Mouse (Mus musculus): ENCODE results near the gene Zfpm1. TPM values are rescaled to one million over a fixed set of nuclear protein-coding genes. Genes with fewer than 3 reads are reported as not detected.
A peak's percentile ranks its signal among the peaks of the same experiment; 100 is the strongest.

Zfpm1 gene
- total RNA-seq, 2 experiments from 2014 or later, result 176 to 303 TPM

DNA sequence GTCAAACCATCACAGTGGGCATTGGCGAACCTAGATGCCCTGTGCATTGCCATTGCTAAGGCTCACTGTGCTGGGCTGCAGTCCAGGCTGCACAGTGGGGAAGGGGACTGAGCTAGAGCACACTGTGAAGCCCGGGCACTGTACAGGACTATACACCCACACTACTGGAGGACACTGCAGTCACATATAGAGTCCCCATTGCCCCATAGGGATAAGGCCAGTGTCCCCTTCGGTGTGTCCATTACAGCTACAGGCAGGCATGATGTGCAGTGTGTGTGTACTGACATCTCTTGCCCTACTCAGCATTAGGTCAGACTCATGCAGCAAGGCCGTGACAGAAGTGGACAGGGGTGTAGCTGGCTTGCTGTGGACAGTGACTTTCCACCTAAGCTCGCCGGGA is 59.8 kb downstream of the Zfpm1 start:
- ATAC-seq (replicated peaks; ENCODE audit: low FRiP score, poor library complexity, severe bottlenecking), result peak; percentile 5

- no peak for ATAC-seq (replicated peaks; ENCODE audit: low FRiP score, poor library complexity, severe bottlenecking)
These were observed 60.4 kb downstream of the Zfpm1 start for GRCm38 (mm10) chr8:122342362-122342761.

- ATAC-seq (replicated peaks; ENCODE audit: low FRiP score, poor library complexity, severe bottlenecking), result peak; percentile 9
These were observed 60.9 kb downstream of the Zfpm1 start for GRCm38 (mm10) chr8:122342806-122343209.

DNA sequence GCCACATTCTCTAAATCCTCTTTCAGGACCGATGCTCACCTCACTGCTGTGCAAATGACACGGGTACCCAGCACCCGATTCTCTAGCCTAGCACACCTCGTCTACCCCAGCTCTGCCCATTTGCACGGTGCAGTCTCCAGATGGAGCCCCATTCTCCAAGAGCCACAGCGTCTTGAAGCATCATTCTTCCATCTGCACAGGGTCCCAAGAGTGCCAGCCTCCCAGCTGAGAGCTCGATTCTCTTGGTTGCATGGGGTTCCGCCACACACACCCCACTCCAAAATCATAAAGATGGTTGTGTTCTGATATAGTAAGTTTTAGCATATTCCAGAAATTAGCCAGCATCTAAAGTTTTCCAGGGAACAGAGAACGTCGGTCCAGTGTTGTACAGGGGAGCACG is 61.4 kb downstream of the Zfpm1 start:
- ATAC-seq (replicated peaks; ENCODE audit: low FRiP score, poor library complexity, severe bottlenecking), result peak; percentile 3; the same call in 1 of the 2 replicates

DNA sequence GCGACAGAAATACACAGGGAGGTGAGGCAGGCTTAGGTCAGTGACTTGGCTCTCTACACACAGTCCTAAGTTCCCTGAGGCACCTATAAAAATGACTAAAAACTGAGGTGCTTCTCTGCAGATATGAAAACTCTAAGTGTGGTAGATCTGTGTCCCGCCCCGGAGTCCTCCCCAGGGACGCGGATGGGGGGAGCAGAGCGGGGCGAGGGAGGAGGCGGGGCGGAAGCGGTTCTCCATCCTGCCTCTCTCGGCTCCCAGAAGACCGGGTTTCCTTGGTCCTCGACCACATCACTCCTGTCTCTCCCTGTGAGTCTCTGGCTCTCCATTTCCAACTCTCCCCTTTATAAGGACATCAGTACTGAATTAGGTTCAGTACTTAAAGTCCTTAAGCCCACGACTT is 61.8 kb downstream of the Zfpm1 start:
- ATAC-seq (replicated peaks; ENCODE audit: low FRiP score, poor library complexity, severe bottlenecking), result no peak

GRCm38 (mm10) chr8:122344219-122344618 is 62.3 kb downstream of the Zfpm1 start:
- ATAC-seq (replicated peaks; ENCODE audit: low FRiP score, poor library complexity, severe bottlenecking), result peak; percentile 40; the same call in 1 of the 2 replicates

- no peak for ATAC-seq (replicated peaks; ENCODE audit: low FRiP score, poor library complexity, severe bottlenecking)
These were observed 63.5 kb downstream of the Zfpm1 start for GRCm38 (mm10) chr8:122345181-122346095.

DNA sequence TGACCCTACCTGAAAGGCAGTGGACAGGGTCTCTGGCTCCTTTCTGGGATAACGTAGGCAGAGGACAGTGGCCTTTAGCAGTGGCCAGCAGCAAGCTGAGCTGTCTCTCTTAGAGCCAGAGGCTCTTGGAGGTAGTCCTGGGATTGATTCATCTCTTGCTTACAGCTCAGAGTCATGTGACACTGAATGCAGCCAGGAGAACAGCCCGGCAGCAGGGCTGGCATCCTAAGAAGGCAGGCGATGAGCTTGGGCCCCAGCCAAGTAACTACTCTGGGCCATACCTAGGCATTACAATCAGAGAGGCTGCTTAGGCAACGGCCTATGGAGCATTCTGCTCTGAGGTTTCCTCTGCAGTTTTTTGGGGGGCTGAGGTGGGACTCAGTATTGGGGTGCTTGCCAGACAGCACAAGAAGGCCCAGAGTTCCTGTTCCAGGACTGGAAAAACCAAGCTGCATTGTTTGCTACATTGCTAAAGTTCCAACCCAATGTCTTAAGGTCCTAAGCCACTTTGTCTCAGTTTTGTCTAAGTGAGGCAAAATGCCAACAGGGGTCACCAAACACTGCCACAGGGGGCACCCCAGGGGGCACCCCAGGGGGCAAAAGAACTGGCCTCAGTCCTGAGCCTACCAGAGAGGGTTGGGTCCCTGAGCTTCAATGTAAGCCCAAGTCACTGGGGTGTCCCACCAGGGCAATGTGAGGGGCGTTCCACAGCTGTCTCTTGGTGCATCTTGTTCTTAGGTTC is 66.0 kb downstream of the Zfpm1 start:
- ATAC-seq (replicated peaks; ENCODE audit: low FRiP score, poor library complexity, severe bottlenecking), result no peak

- ATAC-seq (replicated peaks; ENCODE audit: low FRiP score, poor library complexity, severe bottlenecking), result peak; percentile 85
These were observed 67.7 kb downstream of the Zfpm1 start for GRCm38 (mm10) chr8:122349357-122350297.

DNA sequence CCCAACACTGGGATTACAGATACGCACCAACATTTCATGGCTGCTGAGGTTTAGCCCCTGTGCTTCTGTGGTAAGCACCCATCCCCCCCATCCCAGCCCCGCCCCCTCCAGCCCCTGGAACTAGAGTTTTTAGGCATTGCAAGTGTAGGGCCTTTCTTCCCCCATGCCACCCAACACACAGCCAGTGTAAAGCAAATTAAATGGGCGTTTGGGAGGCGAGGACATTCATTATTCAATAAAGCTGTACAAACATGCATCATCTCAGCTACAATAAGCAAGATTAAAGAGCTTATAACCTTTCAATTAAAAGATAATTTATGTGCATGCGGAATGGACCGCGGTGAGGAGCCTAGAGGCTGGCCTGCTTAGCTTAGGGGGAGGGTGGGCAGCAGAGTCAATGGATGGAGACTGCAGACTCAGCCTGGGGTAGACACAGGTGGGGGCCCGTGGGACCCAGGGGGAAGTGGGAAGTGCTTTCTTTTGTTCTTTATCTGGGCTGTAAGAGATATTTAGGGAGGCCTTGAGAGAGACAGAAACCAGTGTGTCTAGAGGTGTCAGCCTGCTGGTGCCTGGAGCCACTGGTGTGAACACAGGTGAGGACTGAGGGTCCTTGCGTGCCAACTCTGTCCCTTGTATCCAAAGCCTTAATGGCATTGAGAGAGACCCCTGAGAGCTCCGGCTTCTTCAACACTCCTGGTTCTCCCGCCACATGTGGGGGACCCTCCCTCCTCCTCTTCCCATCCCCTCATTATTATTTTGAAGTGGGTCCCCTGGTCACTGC is 68.6 kb downstream of the Zfpm1 start:
- no peak for ATAC-seq (replicated peaks; ENCODE audit: low FRiP score, poor library complexity, severe bottlenecking)

- ATAC-seq (replicated peaks; ENCODE audit: low FRiP score, poor library complexity, severe bottlenecking), result no peak
These were observed 72.2 kb downstream of the Zfpm1 start for GRCm38 (mm10) chr8:122354157-122354556.

- no peak for ATAC-seq (replicated peaks; ENCODE audit: low FRiP score, poor library complexity, severe bottlenecking)
These were observed 74.0 kb downstream of the Zfpm1 start for GRCm38 (mm10) chr8:122355642-122356606.

DNA sequence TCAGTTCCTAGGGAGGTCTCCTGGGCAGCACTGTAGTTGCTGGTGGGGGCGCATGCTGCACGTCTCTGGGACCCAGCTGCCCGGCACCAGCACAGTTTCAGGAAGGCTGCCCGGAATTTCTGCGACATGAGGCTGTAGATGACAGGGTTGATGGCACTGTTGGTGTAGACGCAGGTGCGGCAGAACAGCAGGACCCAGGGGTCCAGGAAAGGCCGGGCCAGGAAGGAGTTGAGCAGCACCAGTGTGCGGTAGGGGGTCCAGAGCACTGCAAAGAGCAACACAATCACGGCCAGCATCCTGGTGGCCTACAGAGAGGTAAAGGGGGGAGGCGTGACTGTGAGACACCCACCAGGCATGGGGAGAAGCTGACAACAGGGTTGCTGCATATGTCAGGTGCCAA is 75.3 kb downstream of the Zfpm1 start:
- no peak for ATAC-seq (replicated peaks; ENCODE audit: low FRiP score, poor library complexity, severe bottlenecking)

- ATAC-seq (replicated peaks; ENCODE audit: low FRiP score, poor library complexity, severe bottlenecking), result no peak
These were observed 75.7 kb downstream of the Zfpm1 start for GRCm38 (mm10) chr8:122357641-122358040.

DNA sequence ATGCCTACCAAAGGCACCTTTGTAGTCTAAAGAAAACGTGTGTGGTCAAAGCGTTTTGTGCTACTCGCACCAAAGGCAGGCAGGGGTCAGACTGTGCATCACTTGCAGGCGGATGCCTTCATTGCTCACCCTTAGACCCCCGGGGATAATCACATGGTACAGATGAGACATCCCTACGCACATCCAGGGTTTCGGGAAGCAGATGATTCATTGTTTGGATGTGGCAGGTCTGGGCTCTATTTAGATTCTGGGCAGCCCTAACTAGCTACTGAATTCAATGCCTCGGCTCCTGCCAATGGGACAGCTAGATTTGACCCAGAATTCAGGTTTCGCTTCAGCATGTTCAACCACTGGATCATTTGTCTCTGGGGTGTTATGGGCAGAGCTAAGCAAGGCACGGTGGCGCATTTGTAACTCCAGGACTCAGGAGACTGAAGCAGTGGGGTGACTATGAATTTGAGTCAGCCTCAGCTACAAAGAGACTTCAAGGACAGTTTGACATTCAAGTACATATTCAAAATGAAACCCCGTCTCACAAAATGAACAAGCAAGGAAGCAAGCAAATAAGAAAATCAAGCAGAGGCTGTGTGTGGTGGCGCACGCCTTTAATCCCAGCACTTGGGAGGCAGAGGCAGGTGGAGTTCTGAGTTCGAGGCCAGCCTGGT is 77.3 kb downstream of the Zfpm1 start:
- no peak for ATAC-seq (replicated peaks; ENCODE audit: low FRiP score, poor library complexity, severe bottlenecking)

- no peak for ATAC-seq (replicated peaks; ENCODE audit: low FRiP score, poor library complexity, severe bottlenecking)
These were observed 78.9 kb downstream of the Zfpm1 start, which contains the start of gene Trhr2 for GRCm38 (mm10) chr8:122360696-122361416. TSS of gene Trhr2 (minus strand) at chr8:122360746.

GRCm38 (mm10) chr8:122362271-122362670 is 80.3 kb downstream of the Zfpm1 start:
- no peak for ATAC-seq (replicated peaks; ENCODE audit: low FRiP score, poor library complexity, severe bottlenecking)
